Mouse (Mus musculus): ENCODE measurements around the gene Ate1.

GRCm38 (mm10) chr7:130533316-130534260 lies 13.4 kb upstream of the Ate1 start:
- TF ChIP-seq POLR2A (IDR thresholded peaks at IDR 0.05; ENCODE audit: insufficient read length, low read depth) (no peak), CEBPB (IDR thresholded peaks at IDR 0.05; ENCODE audit: insufficient read depth, poor library complexity, severe bottlenecking) (peak; percentile 53; the same call in 1 of the 2 replicates), MAX (IDR thresholded peaks at IDR 0.05; ENCODE audit: low read depth) (no peak), POLR2AphosphoS2 (IDR thresholded peaks at IDR 0.05; ENCODE audit: insufficient read length, low read depth) (no peak)
